Mouse (Mus musculus): ENCODE measurements around the gene Ctsh. TPM values are rescaled to one million over a fixed set of nuclear protein-coding genes. Genes with fewer than 3 reads are reported as not detected.

Gene Ctsh
- polyA plus RNA-seq, 1 experiment from 2014 or later = 305 TPM

DNA sequence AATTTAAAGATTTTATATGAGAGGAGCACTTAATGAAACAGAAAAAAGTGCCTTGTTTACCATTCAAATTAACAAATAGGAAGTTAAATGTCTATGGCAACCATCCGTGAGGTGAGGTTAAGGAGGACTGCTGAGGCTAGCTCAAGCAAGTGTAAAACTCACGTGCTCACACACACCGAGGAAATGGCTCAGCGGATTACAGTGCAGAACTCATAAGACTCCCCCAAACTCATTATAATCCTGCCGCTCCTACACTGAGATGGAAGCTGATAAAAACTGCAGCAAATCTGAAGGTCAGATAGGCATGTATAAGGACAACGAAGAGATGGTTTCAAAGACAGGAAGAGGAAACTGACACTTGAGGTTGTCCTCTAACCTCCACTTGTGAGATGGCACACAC lies 55.4 kb downstream of the Ctsh start:
- Histone ChIP-seq H3K36me3 (ENCODE audit: control insufficient read depth, insufficient read depth) (peaks cover 8% of the 10 kb centered on the region; the same call in 1 of the 2 replicates), H3K9me3 (ENCODE audit: control insufficient read depth) (no peaks in the 10 kb centered on the region), H3K27ac (ENCODE audit: low read depth, low read length) (no peak overlapping the region), H3K4me3 (ENCODE audit: low read depth, low read length) (no peak overlapping the region), H3K4me1 (replicated peaks; ENCODE audit: control insufficient read depth, insufficient read depth, low read length) (no peaks in the 10 kb centered on the region), H3K9ac (ENCODE audit: low read depth, low read length) (no peak overlapping the region), H3K27me3 (replicated peaks; ENCODE audit: control insufficient read depth, insufficient read depth, low read length) (no peaks in the 10 kb centered on the region), H3K4me2 (replicated peaks; ENCODE audit: low read depth) (no peak overlapping the region)
- TF ChIP-seq CTCF (IDR thresholded peaks at IDR 0.05; ENCODE audit: low read depth) = no peak
- ATAC-seq = no peak
- 62% methylated on average over 6 of the region's 6 CpGs for WGBS

DNA sequence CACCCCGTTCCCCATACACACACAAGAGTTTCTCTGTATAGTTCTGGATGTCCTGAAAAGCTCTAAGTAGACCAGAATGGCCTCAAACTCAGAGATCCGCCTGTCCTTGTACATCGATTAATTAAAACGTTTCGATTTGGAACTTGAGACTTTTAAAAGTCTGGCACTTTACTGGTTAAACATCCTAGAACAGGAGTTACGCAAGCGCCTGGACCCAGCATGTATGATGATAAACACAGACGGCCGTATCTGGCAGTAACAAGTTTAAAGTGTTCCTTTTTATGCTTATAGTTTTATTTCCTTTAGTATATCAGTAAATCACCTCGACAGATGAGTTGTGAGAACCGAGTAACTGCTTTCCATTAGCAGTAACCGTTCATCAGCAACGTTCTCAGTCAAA lies 59.2 kb downstream of the Ctsh start:
- WGBS = under 1% methylated on average over 13 of the region's 13 CpGs
- no peak for ATAC-seq
- H3K36me3 ChIP-seq (ENCODE audit: control insufficient read depth, insufficient read depth) = peaks cover 3% of the 10 kb centered on the region; the same call in 1 of the 2 replicates
- H3K27me3 ChIP-seq (replicated peaks; ENCODE audit: control insufficient read depth, insufficient read depth, low read length) = no peaks in the 10 kb centered on the region
- H3K9me3 ChIP-seq (ENCODE audit: control insufficient read depth) = no peaks in the 10 kb centered on the region
- H3K4me2 ChIP-seq (replicated peaks; ENCODE audit: low read depth) = peak overlapping the region; percentile 78
- no peaks in the 10 kb centered on the region for H3K4me1 ChIP-seq (replicated peaks; ENCODE audit: control insufficient read depth, insufficient read depth, low read length)
- no peak for TF ChIP-seq CTCF (IDR thresholded peaks at IDR 0.05; ENCODE audit: low read depth)
- H3K9ac ChIP-seq (ENCODE audit: low read depth, low read length) = peak overlapping the region; percentile 95
- H3K27ac ChIP-seq (ENCODE audit: low read depth, low read length) = peak overlapping the region; percentile 99
- peak overlapping the region; percentile 99 for H3K4me3 ChIP-seq (ENCODE audit: low read depth, low read length)

DNA sequence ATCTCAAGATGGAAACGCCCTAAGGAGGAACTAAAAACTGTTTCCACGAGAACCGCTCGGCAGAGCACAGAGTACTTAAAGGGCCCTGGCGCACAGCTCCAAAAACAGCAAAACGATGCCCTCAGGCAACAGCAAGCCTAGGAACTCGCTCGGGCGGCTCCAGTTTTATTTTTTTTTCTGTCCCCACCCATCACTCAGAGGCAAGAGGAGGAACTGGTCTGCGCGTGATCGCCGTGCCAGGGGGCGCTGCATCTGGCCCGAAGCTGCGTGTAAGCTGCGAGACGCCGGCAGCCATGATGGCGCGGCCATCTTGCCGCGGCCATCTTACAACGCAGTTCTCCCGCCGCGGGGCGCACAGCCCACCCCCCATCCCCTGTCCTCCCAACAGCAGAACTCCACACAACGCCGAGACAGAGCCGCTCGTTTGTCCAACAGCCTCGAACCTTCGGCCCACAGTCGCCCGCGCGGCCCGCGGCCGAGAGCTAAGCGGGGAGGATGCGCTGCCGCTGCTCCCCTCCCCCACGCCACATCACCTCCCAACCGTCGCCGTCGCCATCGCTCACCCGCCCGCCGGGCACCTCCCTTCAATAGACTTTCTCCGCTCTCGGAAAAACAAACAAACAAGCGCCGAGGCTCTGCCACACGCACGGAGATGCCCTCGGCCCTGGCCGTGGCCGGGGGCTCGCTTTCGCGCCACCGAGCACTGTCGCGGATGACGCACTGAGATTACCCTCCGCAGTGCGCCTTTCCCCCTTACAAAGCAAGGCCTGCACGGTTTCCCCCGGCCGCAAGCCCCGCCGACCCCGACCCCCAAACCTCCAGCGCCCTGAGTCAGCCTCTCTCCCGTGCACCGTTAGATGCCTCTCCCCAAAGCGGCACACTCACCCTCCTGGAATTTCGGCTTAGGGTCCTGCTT lies 60.0 kb downstream of the Ctsh start:
- no peaks in the 10 kb centered on the region for H3K4me1 ChIP-seq (replicated peaks; ENCODE audit: control insufficient read depth, insufficient read depth, low read length)
- H3K27me3 ChIP-seq (replicated peaks; ENCODE audit: control insufficient read depth, insufficient read depth, low read length) = no peaks in the 10 kb centered on the region
- peak overlapping the region; percentile 78 for H3K4me2 ChIP-seq (replicated peaks; ENCODE audit: low read depth)
- peak; percentile 85 for TF ChIP-seq CTCF (IDR thresholded peaks at IDR 0.05; ENCODE audit: low read depth)
- ATAC-seq = peak; percentile 65
- H3K9ac ChIP-seq (ENCODE audit: low read depth, low read length) = peak overlapping the region; percentile 95
- H3K27ac ChIP-seq (ENCODE audit: low read depth, low read length) = peak overlapping the region; percentile 99
- H3K9me3 ChIP-seq (ENCODE audit: control insufficient read depth) = no peaks in the 10 kb centered on the region
- H3K4me3 ChIP-seq (ENCODE audit: low read depth, low read length) = peak overlapping the region; percentile 99
- H3K36me3 ChIP-seq (ENCODE audit: control insufficient read depth, insufficient read depth) = peaks cover 3% of the 10 kb centered on the region; the same call in 1 of the 2 replicates
- WGBS = under 1% methylated on average over 82 of the region's 82 CpGs

DNA sequence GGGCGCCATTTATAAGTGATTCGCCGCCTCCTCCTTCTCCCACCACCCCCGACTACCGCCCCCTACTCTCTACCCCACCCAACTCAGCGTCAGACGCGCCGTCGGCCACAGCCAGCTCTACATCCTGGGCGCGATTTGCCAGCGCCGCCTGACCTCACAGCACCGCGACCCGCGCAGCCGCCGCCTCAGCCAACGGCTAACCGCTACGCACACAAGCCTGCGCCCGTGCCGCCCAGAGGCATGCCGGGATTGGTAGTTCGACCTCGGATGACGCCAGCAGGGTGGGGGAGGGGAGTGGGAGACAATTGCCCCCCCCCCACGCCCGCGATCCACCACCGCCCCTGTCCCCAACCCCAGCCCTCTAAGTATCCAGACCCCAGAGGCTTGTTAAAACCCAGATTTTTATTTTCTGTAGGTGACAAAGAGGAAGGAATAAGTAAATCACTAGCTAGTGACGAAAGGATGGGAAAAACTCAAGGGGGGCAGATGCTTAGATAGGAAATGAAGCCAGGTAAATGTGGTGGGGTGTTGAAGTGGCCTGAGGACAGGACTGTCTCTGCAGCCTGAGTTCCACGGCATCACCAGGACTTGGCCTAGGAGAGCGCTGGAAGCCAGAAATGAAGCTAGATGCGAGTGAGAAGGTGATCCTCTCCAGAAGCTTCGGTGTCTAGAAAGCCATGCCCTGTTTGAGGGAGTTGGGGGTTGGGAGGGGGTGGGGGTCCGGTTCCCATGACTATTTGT lies 60.8 kb downstream of the Ctsh start, which contains the start of gene Morf4l1:
Morf4l1 (minus strand) TSS at position 208 of the 741 bp plus-strand sequence.
- Histone ChIP-seq H3K9me3 (ENCODE audit: control insufficient read depth) (no peaks in the 10 kb centered on the region), H3K4me1 (replicated peaks; ENCODE audit: control insufficient read depth, insufficient read depth, low read length) (no peaks in the 10 kb centered on the region), H3K36me3 (ENCODE audit: control insufficient read depth, insufficient read depth) (no peaks in the 10 kb centered on the region), H3K9ac (ENCODE audit: low read depth, low read length) (peak within 1 kb of the TSS; percentile 95), H3K4me2 (replicated peaks; ENCODE audit: low read depth) (peak within 1 kb of the TSS; percentile 78), H3K4me3 (ENCODE audit: low read depth, low read length) (peak within 1 kb of the TSS; percentile 99), H3K27me3 (replicated peaks; ENCODE audit: control insufficient read depth, insufficient read depth, low read length) (no peaks in the 10 kb centered on the region), H3K27ac (ENCODE audit: low read depth, low read length) (peak within 1 kb of the TSS; percentile 99)
- ATAC-seq = peak; percentile 99
- TF ChIP-seq CTCF (IDR thresholded peaks at IDR 0.05; ENCODE audit: low read depth) = 0 out of 2 replicates have a peak, but pooled peaks have one; percentile 8
- 2% methylated on average over 39 of the region's 40 CpGs for WGBS

DNA sequence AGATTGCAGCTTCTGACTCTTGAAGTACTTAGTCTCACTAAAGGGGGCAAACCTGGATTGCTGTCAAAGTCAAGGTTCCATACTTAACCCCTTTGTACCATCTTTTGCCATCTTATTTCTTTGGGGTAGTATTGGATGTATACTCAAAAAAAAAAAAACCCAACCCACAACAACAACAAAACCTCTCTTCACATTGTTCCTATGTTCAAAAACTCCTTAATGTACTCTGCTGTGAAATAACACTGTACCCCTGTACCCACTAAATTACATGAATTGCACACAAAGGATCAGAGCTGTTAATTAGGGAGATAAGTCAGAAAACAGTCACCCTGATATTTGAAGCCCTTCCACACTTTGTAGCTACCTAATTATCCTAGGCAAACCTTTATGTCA lies 61.4 kb downstream of the Ctsh start:
- Histone ChIP-seq H3K4me1 (replicated peaks; ENCODE audit: control insufficient read depth, insufficient read depth, low read length) (no peaks in the 10 kb centered on the region), H3K4me3 (ENCODE audit: low read depth, low read length) (peak overlapping the region; percentile 99; the same call in 1 of the 2 replicates), H3K4me2 (replicated peaks; ENCODE audit: low read depth) (peak overlapping the region; percentile 78), H3K27me3 (replicated peaks; ENCODE audit: control insufficient read depth, insufficient read depth, low read length) (no peaks in the 10 kb centered on the region), H3K9me3 (ENCODE audit: control insufficient read depth) (no peaks in the 10 kb centered on the region), H3K36me3 (ENCODE audit: control insufficient read depth, insufficient read depth) (no peaks in the 10 kb centered on the region), H3K9ac (ENCODE audit: low read depth, low read length) (no peak overlapping the region), H3K27ac (ENCODE audit: low read depth, low read length) (no peak overlapping the region)
- TF ChIP-seq CTCF (IDR thresholded peaks at IDR 0.05; ENCODE audit: low read depth) = no peak
- no peak for ATAC-seq

DNA sequence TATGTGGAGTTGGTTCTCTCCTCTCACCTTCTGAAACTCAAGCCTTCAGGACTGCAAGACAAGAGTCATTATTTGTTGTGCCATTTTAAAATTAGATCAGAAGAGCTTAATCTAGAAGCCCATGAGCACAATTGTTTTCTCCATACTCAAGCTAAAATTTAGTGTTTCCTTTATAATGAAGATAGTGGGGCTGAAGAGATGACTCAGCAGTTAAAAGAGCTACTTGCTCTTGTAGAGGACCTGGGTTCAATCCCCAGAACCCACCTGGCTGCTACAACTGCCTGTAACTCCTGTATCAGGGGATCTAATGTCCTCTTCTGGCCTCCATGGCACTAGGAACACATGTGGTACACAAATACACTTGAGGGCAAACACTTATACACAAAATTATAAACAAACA lies 63.3 kb downstream of the Ctsh start:
- no peaks in the 10 kb centered on the region for H3K27me3 ChIP-seq (replicated peaks; ENCODE audit: control insufficient read depth, insufficient read depth, low read length)
- H3K9me3 ChIP-seq (ENCODE audit: control insufficient read depth) = no peaks in the 10 kb centered on the region
- no peaks in the 10 kb centered on the region for H3K4me1 ChIP-seq (replicated peaks; ENCODE audit: control insufficient read depth, insufficient read depth, low read length)
- H3K27ac ChIP-seq (ENCODE audit: low read depth, low read length) = no peak overlapping the region
- no peak overlapping the region for H3K9ac ChIP-seq (ENCODE audit: low read depth, low read length)
- no peak for TF ChIP-seq CTCF (IDR thresholded peaks at IDR 0.05; ENCODE audit: low read depth)
- no peak overlapping the region for H3K4me2 ChIP-seq (replicated peaks; ENCODE audit: low read depth)
- H3K36me3 ChIP-seq (ENCODE audit: control insufficient read depth, insufficient read depth) = no peaks in the 10 kb centered on the region
- H3K4me3 ChIP-seq (ENCODE audit: low read depth, low read length) = no peak overlapping the region
- ATAC-seq = no peak
